Mouse (Mus musculus) olfactory bulb, adult 2 months (tissue): ENCODE measurements around the gene Cd247. TPM values are rescaled to one million over a fixed set of nuclear protein-coding genes. Genes with fewer than 3 reads are reported as not detected.
"Not testable (repeated sequence)": the region's sequence is repeated elsewhere in the genome, so short reads cannot be mapped to it uniquely, and the experiment has no call there.

ENCODE experiments used
- H3K27ac ChIP-seq: fragments of 200-500 bp; 2 replicates; pipeline ENCODE4 v1.5.1; 2012; ENCODE audit warnings: low read depth, low read length; ENCODE audit not compliant: insufficient read depth
- H3K4me1 ChIP-seq: fragments of 200-500 bp; 2 replicates; pipeline ENCODE4 v1.6.1; 2012; ENCODE audit warnings: low read length; ENCODE audit not compliant: control insufficient read depth, insufficient read depth
- H3K4me3 ChIP-seq: fragments of 200-500 bp; 2 replicates; pipeline ENCODE4 v1.5.1; 2012; ENCODE audit warnings: mild to moderate bottlenecking, low read depth, low read length, moderate library complexity; ENCODE audit not compliant: insufficient read depth
- CTCF ChIP-seq: fragments of 200-500 bp; IDR thresholded peaks from 2 replicates; pipeline ENCODE4 v1.5.1; 2012; ENCODE audit warnings: low read depth, mild to moderate bottlenecking, low read length, moderate library complexity; ENCODE audit not compliant: insufficient read depth
- POLR2A ChIP-seq: fragments of 200-500 bp; IDR thresholded peaks from 2 replicates; pipeline ENCODE4 v1.6.1; 2012; ENCODE audit warnings: mild to moderate bottlenecking, low read depth, low read length, moderate library complexity; ENCODE audit not compliant: insufficient read depth
- WGBS: fragments of 180-500 bp; shearing (Covaris S2); methylation state at CpG from one replicate; pipeline ENCODE4 v1.1.7; 2018; 5-methylcytosine and 5-hydroxymethylcytosine counted together
- polyA plus RNA-seq: library from polyadenylated mRNA; stranded (reverse); fragments of >200 nt; gene quantifications from 2 replicates; pipeline ENCODE4 v1.2.4, GENCODE M21; 2012; ENCODE audit warnings: low replicate concordance; ENCODE audit not compliant: missing spikeins, insufficient read depth, insufficient read length

Cd247 gene
- polyA plus RNA-seq: 189 TPM in 1 of 2 replicates, not detected in the other

DNA sequence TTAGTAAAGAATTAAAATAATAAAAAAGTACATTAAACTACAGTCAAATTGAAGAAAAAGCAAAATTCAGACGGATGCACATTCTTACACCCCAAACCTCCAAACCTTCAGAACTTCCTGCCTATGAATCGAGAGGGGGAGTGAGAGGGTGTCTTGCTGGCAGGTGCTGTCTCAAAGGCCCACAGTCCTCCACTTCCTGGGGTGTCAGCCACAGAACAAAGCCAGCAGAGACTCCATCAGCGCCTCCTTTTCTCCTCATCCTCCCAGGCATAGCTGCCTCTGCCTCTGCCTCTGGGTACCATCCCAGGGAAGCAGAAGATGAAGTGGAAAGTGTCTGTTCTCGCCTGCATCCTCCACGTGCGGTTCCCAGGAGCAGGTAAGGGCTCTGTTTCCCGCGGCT is at the start of gene Cd247:
TSS of gene Cd247 (plus strand) at position 171 of the 400 bp plus-strand sequence.
- TF ChIP-seq CTCF: no peak
- TF ChIP-seq POLR2A: no peak
- Histone ChIP-seq H3K4me1 (no peaks in the 10 kb centered on the region), H3K27ac (no peak within 1 kb of the TSS), H3K4me3 (no peak within 1 kb of the TSS; the same call in 1 of the 2 replicates)
- WGBS: 90% methylated on average over 8 of the region's 8 CpGs

- no peak for TF ChIP-seq POLR2A
- no peak for TF ChIP-seq CTCF
- Histone ChIP-seq H3K4me3 (no peak overlapping the region), H3K27ac (no peak overlapping the region), H3K4me1 (no peaks in the 10 kb centered on the region)
- 96% methylated on average over 1 of the region's 1 CpGs for WGBS
Observed at GRCm38 (mm10) chr1:165738985-165739384, 49.5 kb upstream of the Cd247 start.

- no peak overlapping the region for H3K27ac ChIP-seq
- no peak overlapping the region for H3K4me3 ChIP-seq
- WGBS: 88% methylated on average over 8 of the region's 8 CpGs
- no peaks in the 10 kb centered on the region for H3K4me1 ChIP-seq
- no peak for TF ChIP-seq CTCF
- TF ChIP-seq POLR2A: no peak
Observed at GRCm38 (mm10) chr1:165741989-165742388, 46.5 kb upstream of the Cd247 start.

DNA sequence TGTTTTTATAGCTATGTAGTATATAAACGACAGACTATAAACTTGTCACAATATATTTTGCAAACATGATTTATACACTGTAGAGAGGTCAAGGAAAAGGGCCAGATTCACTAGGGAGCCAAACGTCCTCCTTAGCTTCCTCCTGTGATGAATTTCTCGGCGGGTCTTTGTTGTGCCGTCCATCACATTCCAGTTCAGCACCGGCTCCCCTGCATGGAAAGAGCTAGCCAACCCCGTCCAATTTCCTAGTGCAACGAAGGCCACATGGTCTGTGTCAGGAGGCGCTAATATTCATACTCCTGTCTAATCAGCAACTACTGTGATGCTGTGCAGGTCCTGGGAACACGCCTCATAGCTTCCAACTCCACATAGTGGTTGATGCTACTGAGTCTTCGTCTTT is 40.4 kb upstream of the Cd247 start:
- WGBS: 63% methylated on average over 11 of the region's 11 CpGs
- H3K27ac ChIP-seq: no peak overlapping the region
- H3K4me1 ChIP-seq: no peaks in the 10 kb centered on the region
- no peak overlapping the region for H3K4me3 ChIP-seq
- no peak for TF ChIP-seq CTCF
- no peak for TF ChIP-seq POLR2A

- TF ChIP-seq CTCF: no peak
- no peak for TF ChIP-seq POLR2A
- Histone ChIP-seq H3K4me1 (no peaks in the 10 kb centered on the region), H3K4me3 (no peak overlapping the region), H3K27ac (no peak overlapping the region)
Observed at GRCm38 (mm10) chr1:165751142-165751541, 37.3 kb upstream of the Cd247 start.

- 89% methylated on average over 5 of the region's 5 CpGs for WGBS
- TF ChIP-seq CTCF (no peak), POLR2A (no peak)
- Histone ChIP-seq H3K4me3 (no peak overlapping the region), H3K4me1 (no peaks in the 10 kb centered on the region), H3K27ac (no peak overlapping the region)
Observed at GRCm38 (mm10) chr1:165751838-165752237, 36.6 kb upstream of the Cd247 start.

DNA sequence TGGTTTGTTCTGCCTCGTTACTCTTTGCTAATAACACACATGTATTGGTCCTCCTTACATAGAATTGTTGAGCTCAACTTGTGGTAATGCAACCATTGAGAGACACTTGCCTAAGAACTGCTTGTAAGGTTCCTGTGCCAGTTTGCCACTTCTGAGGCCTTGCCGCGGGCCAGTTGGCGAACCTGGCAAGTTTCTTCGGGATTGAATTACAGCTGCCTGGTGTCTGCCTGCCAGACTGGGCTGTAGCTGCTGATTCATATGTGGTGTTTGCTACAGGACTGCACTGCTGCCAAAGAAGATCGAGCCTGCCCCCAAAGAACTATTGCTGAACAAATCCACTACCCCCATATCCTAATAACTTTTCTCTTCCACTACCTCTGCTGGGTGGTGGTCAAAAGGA is 34.3 kb upstream of the Cd247 start:
- no peak overlapping the region for H3K4me3 ChIP-seq
- no peak overlapping the region for H3K27ac ChIP-seq
- 71% methylated on average over 6 of the region's 6 CpGs for WGBS
- H3K4me1 ChIP-seq: no peaks in the 10 kb centered on the region
- TF ChIP-seq POLR2A (no peak), CTCF (no peak)

- Histone ChIP-seq H3K27ac (no peak overlapping the region), H3K4me1 (no peaks in the 10 kb centered on the region), H3K4me3 (no peak overlapping the region)
- TF ChIP-seq CTCF (no peak), POLR2A (no peak)
- 63% methylated on average over 4 of the region's 4 CpGs for WGBS
Observed at GRCm38 (mm10) chr1:165755194-165755593, 33.3 kb upstream of the Cd247 start.

DNA sequence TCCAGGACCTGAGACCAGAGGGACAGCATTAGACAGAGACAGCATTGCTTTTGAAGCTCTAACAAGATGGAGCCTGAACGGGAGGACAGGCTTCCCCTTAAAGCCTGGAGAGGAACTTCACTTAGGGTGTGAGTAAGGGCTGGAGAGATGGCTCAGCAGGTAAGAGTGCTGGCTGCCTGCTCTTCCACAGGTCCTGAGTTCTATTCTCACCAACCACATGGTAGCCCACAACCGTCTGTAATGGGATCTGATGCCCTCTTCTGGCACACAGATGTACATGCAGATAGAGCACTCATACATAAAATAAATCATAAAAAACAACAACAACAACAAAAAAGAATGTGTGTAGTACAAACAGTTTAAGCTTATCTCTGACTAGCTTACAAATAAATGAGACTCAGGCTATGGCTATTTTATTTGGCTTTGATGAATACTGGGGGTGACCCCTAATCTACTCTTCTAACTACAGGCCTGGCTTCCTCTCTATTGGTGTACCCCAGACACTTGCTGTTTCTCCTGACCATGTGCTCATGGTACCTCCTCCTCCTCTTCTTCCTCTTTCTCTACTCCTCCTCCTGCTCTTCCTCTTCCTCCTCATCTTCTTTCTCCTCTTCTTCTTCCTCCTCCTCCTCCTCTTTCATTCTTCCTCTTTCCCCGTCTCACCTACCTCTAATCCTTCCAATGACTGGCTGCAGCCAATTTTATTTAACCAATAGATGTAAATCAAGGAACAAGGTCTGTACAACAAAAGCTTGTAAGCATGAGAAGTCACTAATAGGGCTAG is 26.8 kb upstream of the Cd247 start:
- Histone ChIP-seq H3K27ac (no peak overlapping the region), H3K4me1 (peaks cover 6% of the 10 kb centered on the region; the same call in 1 of the 2 replicates), H3K4me3 (no peak overlapping the region)
- TF ChIP-seq POLR2A: no peak
- TF ChIP-seq CTCF: no peak
- 85% methylated on average over 3 of the region's 3 CpGs for WGBS

- 71% methylated on average over 2 of the region's 2 CpGs for WGBS
- not testable (repeated sequence) for H3K4me3 ChIP-seq, H3K27ac ChIP-seq, H3K4me1 ChIP-seq
Observed at GRCm38 (mm10) chr1:165762498-165762897, 26.0 kb upstream of the Cd247 start.
